Mouse (Mus musculus) cerebellum, adult (tissue): ENCODE data around the gene Henmt1.
A peak's percentile ranks its signal among the peaks of the same experiment; 100 is the strongest.

Source experiments
- ATAC-seq: cut with Nextera tagmentation; 2 replicates; pipeline ENCODE4 v1.9.2; 2017; ENCODE audit warnings: mild to moderate bottlenecking, moderate library complexity, mixed read lengths; ENCODE audit not compliant: insufficient number of reproducible peaks, low FRiP score, low TSS enrichment

Henmt1 gene

GRCm38 (mm10) chr3:108938691-108939090 is 982 bp upstream of the Henmt1 start:
- no peak for ATAC-seq

- peak; percentile 49 for ATAC-seq
Observed at GRCm38 (mm10) chr3:108940001-108940633, 444 bp downstream of the Henmt1 start, which contains the start of gene Gm9857. Gene Gm9857 (minus strand): TSS chr3:108940445.

- ATAC-seq: no peak
Observed at GRCm38 (mm10) chr3:108940996-108941395, 1.3 kb downstream of the Henmt1 start.

GRCm38 (mm10) chr3:108957976-108958375 is 18.3 kb downstream of the Henmt1 start:
- ATAC-seq: no peak

GRCm38 (mm10) chr3:108959680-108960295 is 20.1 kb downstream of the Henmt1 start:
- ATAC-seq: no peak

GRCm38 (mm10) chr3:108961226-108961625 is 21.6 kb downstream of the Henmt1 start:
- ATAC-seq: peak; percentile 57

- peak; percentile 43; the same call in 1 of the 2 replicates for ATAC-seq
Observed at GRCm38 (mm10) chr3:108961655-108962054, 22.0 kb downstream of the Henmt1 start.

- ATAC-seq: no peak
Observed at GRCm38 (mm10) chr3:108963278-108963677, 23.6 kb downstream of the Henmt1 start.

- no peak for ATAC-seq
Observed at GRCm38 (mm10) chr3:108963776-108964175, 24.1 kb downstream of the Henmt1 start.

GRCm38 (mm10) chr3:108964361-108965044 is 24.8 kb downstream of the Henmt1 start:
- ATAC-seq: no peak

- ATAC-seq: no peak
Observed at GRCm38 (mm10) chr3:108966051-108966450, 26.4 kb downstream of the Henmt1 start.

GRCm38 (mm10) chr3:108973980-108974660 is 34.4 kb downstream of the Henmt1 start:
- no peak for ATAC-seq

- ATAC-seq: peak; percentile 60; the same call in 1 of the 2 replicates
Observed at GRCm38 (mm10) chr3:108974920-108975485, 35.3 kb downstream of the Henmt1 start.

GRCm38 (mm10) chr3:108977340-108978030 is 37.8 kb downstream of the Henmt1 start:
- ATAC-seq: no peak

- no peak for ATAC-seq
Observed at GRCm38 (mm10) chr3:108981946-108982345, 42.3 kb downstream of the Henmt1 start.

- ATAC-seq: no peak
Observed at GRCm38 (mm10) chr3:108983989-108984388, 44.3 kb downstream of the Henmt1 start.

GRCm38 (mm10) chr3:108986534-108986933 is 46.9 kb downstream of the Henmt1 start:
- no peak for ATAC-seq

GRCm38 (mm10) chr3:108987009-108987659 is 47.5 kb downstream of the Henmt1 start:
- ATAC-seq: no peak

- no peak for ATAC-seq
Observed at GRCm38 (mm10) chr3:108989971-108990548, 50.4 kb downstream of the Henmt1 start.
